Comparison of ENCODE assay signal across 19 mouse cellular contexts in the genomic region with DNA sequence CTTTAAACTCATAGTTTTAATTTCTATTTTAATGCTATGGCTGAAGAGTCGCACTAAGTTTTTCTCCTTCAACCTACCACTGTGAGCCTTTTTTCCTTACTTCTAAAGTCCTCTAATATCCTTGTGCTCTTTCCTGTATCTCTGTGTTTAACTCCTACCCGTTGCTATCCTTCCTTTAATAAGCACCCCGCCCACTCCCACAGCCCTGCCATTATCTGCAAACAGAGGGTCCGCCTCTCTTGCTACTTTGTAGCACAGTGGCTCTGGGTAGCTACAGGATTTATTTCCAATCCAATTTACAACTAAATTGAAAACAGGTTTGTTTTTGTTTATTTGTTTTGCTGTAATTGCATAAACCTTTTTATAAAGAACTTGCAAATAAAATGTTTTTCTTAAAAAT. TPM values are rescaled to one million over a fixed set of nuclear protein-coding genes. Genes with fewer than 3 reads are reported as not detected.
A peak's percentile ranks its signal among the peaks of the same experiment; 100 is the strongest.
DNase-seq lines count a peak whose midpoint lies in the region; ATAC-seq lines count a peak whose summit lies in the region.
"Had no signal": no experiment of that assay in that cellular context is flagged by ENCODE, and none has a peak within 500 bp of the region (broad histone marks: within the 10 kb centered on the region; RNA-seq: fewer than 3 reads in every experiment).

No protein-coding gene starts in this region.

- DNase-seq in testis, postnatal 14 days (ENCODE audit: low spot score) = peak; percentile 55
- no peak for DNase-seq in testis, postnatal 10 days (ENCODE audit: low spot score)
- DNase-seq in brain, adult 2 months (ENCODE audit: low read depth, low spot score) = peak; percentile 64
- no peak for DNase-seq in cerebellum, postnatal 25 days
- DNase-seq: adrenal gland, adult 8-10 months; adrenal gland, postnatal 14 days; adrenal gland, postnatal 36 days; cerebellum, adult 11 months; cerebellum, adult 18-20 months; cerebellum, adult 8-10 months; cerebellum, adult 9-11 months; forebrain, postnatal 0 days had no signal

- H3K9me3 ChIP-seq in intestine, embryonic 15.5 days = no peaks in the 10 kb centered on the region
- H3K9me3 ChIP-seq: embryonic facial prominence, embryonic 10.5 days; embryonic facial prominence, embryonic 12.5 days; forebrain, embryonic 13.5 days; forebrain, embryonic 15.5 days had no signal

- H3K27ac ChIP-seq in intestine, embryonic 15.5 days = no peak overlapping the region
- H3K27ac ChIP-seq: embryonic facial prominence, embryonic 10.5 days; embryonic facial prominence, embryonic 12.5 days; forebrain, embryonic 13.5 days; forebrain, embryonic 15.5 days had no signal

- no peak overlapping the region for H3K4me3 ChIP-seq in intestine, embryonic 15.5 days (replicated peaks)
- H3K4me3 ChIP-seq: embryonic facial prominence, embryonic 10.5 days; embryonic facial prominence, embryonic 12.5 days; forebrain, embryonic 13.5 days; forebrain, embryonic 15.5 days had no signal

- no peak overlapping the region for H3K9ac ChIP-seq in intestine, embryonic 15.5 days
- H3K9ac ChIP-seq: embryonic facial prominence, embryonic 12.5 days; forebrain, embryonic 13.5 days; forebrain, embryonic 15.5 days; forebrain, postnatal 0 days had no signal

- H3K4me2 ChIP-seq in intestine, embryonic 15.5 days (replicated peaks) = no peak overlapping the region
- H3K4me2 ChIP-seq: embryonic facial prominence, embryonic 12.5 days; forebrain, embryonic 13.5 days; forebrain, embryonic 15.5 days had no signal

- no peak for ATAC-seq in intestine, embryonic 15.5 days
- ATAC-seq: activated CD4-positive, CD25-positive, alpha-beta regulatory T cell, adult 4 months; forebrain, embryonic 13.5 days; forebrain, embryonic 15.5 days; forebrain, postnatal 0 days; Patski had no signal

- H3K27me3 ChIP-seq in intestine, embryonic 15.5 days (replicated peaks) = no peaks in the 10 kb centered on the region
- H3K27me3 ChIP-seq: embryonic facial prominence, embryonic 12.5 days; forebrain, embryonic 13.5 days; forebrain, embryonic 15.5 days; Patski had no signal

- no peaks in the 10 kb centered on the region for H3K36me3 ChIP-seq in intestine, embryonic 15.5 days
- H3K36me3 ChIP-seq: embryonic facial prominence, embryonic 10.5 days; forebrain, embryonic 15.5 days had no signal

- 73% methylated on average over 4 of the region's 4 CpGs for WGBS in intestine, embryonic 15.5 days

- H3K4me1 ChIP-seq in intestine, embryonic 15.5 days (replicated peaks) = no peaks in the 10 kb centered on the region
- H3K4me1 ChIP-seq: embryonic facial prominence, embryonic 10.5 days; embryonic facial prominence, embryonic 12.5 days; forebrain, embryonic 13.5 days; forebrain, embryonic 15.5 days had no signal

RNA-seq across cellular contexts. Expression of a gene that starts 23.8 kb away (rescaled TPM):
- polyA plus RNA-seq in intestine, embryonic 15.5 days (2015; fragmentation: Nextera tagmentation; extraction: Ambion mirVana) = 18.4 and 24.8 TPM in 2 replicates

Comparison
In these comparisons a context has a peak if more than half of its experiments do, and no peak if none do; other contexts are left out.
1. DNase-seq: peak in testis, postnatal 14 days (single experiment) and brain, adult 2 months (single experiment); none in testis, postnatal 10 days (single experiment) and cerebellum, postnatal 25 days (0 of 2).